Mouse (Mus musculus) midbrain, embryonic 15.5 days (tissue): ENCODE data around the gene Mettl1. TPM values are rescaled to one million over a fixed set of nuclear protein-coding genes. Genes with fewer than 3 reads are reported as not detected.
A peak's percentile ranks its signal among the peaks of the same experiment; 100 is the strongest.

Experiments
- ATAC-seq: fragments of 200-750 bp; cut with Nextera tagmentation; replicated peaks from 2 replicates; pipeline ENCODE4 v1.8.0; 2017; ENCODE audit warnings: moderate TSS enrichment
- H3K27ac ChIP-seq: fragments of 300-500 bp; sonication (generic); 2 replicates; pipeline ENCODE4 v1.5.1; 2015; ENCODE audit warnings: mild to moderate bottlenecking, inconsistent platforms
- H3K27me3 ChIP-seq: fragments of 300-500 bp; sonication (generic); replicated peaks from 2 replicates; pipeline ENCODE4 v1.6.1; 2015; ENCODE audit warnings: inconsistent platforms
- H3K36me3 ChIP-seq: fragments of 300-500 bp; sonication (generic); replicated peaks from 2 replicates; pipeline ENCODE4 v1.6.1; 2015; ENCODE audit warnings: inconsistent platforms
- H3K4me1 ChIP-seq: fragments of 300-500 bp; sonication (generic); 2 replicates; pipeline ENCODE4 v1.6.1; 2015; ENCODE audit warnings: inconsistent platforms
- H3K4me2 ChIP-seq: fragments of 300-500 bp; sonication (generic); 2 replicates; pipeline ENCODE4 v1.6.1; 2015; ENCODE audit warnings: inconsistent platforms, mild to moderate bottlenecking, moderate library complexity
- H3K4me3 ChIP-seq: fragments of 300-500 bp; sonication (generic); 2 replicates; pipeline ENCODE4 v1.5.1; 2015; ENCODE audit warnings: mild to moderate bottlenecking, inconsistent platforms
- H3K9ac ChIP-seq: fragments of 300-500 bp; sonication (generic); 2 replicates; pipeline ENCODE4 v1.6.1; 2015; ENCODE audit warnings: mild to moderate bottlenecking, inconsistent platforms
- H3K9me3 ChIP-seq: fragments of 300-500 bp; sonication (generic); 2 replicates; pipeline ENCODE4 v1.6.1; 2016; ENCODE audit warnings: inconsistent platforms
- WGBS: fragments of 180-500 bp; shearing (Covaris S2); methylation state at CpG from one replicate; pipeline ENCODE4 v1.1.7; 2015; ENCODE audit warnings: mixed read lengths; 5-methylcytosine and 5-hydroxymethylcytosine counted together
- polyA plus RNA-seq: library from polyadenylated mRNA; unstranded; fragments of >200 nt; fragmentation: Nextera tagmentation; extraction: Ambion mirVana; gene quantifications from 2 replicates; pipeline ENCODE4 v1.2.1, GENCODE M21; 2015

The Mettl1 gene
- polyA plus RNA-seq, 1 experiment from 2014 or later, result 21.7 TPM

- no peaks in the 10 kb centered on the region for H3K4me1 ChIP-seq
- H3K9ac ChIP-seq, result no peak overlapping the region
- 85% methylated on average over 16 of the region's 16 CpGs for WGBS
- H3K36me3 ChIP-seq, result peaks cover 15% of the 10 kb centered on the region
- no peak for ATAC-seq
- no peaks in the 10 kb centered on the region for H3K27me3 ChIP-seq
- no peaks in the 10 kb centered on the region for H3K9me3 ChIP-seq
- no peak overlapping the region for H3K4me2 ChIP-seq
- H3K27ac ChIP-seq, result no peak overlapping the region
- H3K4me3 ChIP-seq, result no peak overlapping the region
These were observed 22.8 kb upstream of the Mettl1 start for GRCm38 (mm10) chr10:127018422-127018821.

GRCm38 (mm10) chr10:127030336-127031296, 10.6 kb upstream of the Mettl1 start, which contains the start of gene Tsfm:
Gene Tsfm, minus strand, starts transcription at chr10:127030840.
- WGBS, result 6% methylated on average over 54 of the region's 56 CpGs
- H3K9ac ChIP-seq, result peak within 1 kb of the TSS; percentile 85
- peak within 1 kb of the TSS; percentile 87 for H3K4me2 ChIP-seq
- ATAC-seq, result peak; percentile 86
- peak within 1 kb of the TSS; percentile 72 for H3K4me3 ChIP-seq
- H3K27me3 ChIP-seq, result no peaks in the 10 kb centered on the region
- peaks cover 11% of the 10 kb centered on the region for H3K4me1 ChIP-seq
- peak within 1 kb of the TSS; percentile 75 for H3K27ac ChIP-seq
- H3K36me3 ChIP-seq, result peaks cover 22% of the 10 kb centered on the region; the same call in 1 of the 2 replicates
- H3K9me3 ChIP-seq, result no peaks in the 10 kb centered on the region

GRCm38 (mm10) chr10:127033301-127033741, 7.9 kb upstream of the Mettl1 start:
- Histone ChIP-seq H3K9ac (no peak overlapping the region), H3K27me3 (no peaks in the 10 kb centered on the region), H3K27ac (no peak overlapping the region), H3K4me2 (no peak overlapping the region), H3K4me1 (peaks cover 11% of the 10 kb centered on the region), H3K4me3 (no peak overlapping the region), H3K9me3 (no peaks in the 10 kb centered on the region), H3K36me3 (no peaks in the 10 kb centered on the region)
- ATAC-seq, result no peak
- 82% methylated on average over 8 of the region's 8 CpGs for WGBS

- no peak overlapping the region for H3K4me2 ChIP-seq
- H3K9me3 ChIP-seq, result no peaks in the 10 kb centered on the region
- H3K27me3 ChIP-seq, result peaks cover 6% of the 10 kb centered on the region
- H3K27ac ChIP-seq, result no peak overlapping the region
- no peaks in the 10 kb centered on the region for H3K36me3 ChIP-seq
- ATAC-seq, result no peak
- no peak overlapping the region for H3K4me3 ChIP-seq
- H3K9ac ChIP-seq, result no peak overlapping the region
- H3K4me1 ChIP-seq, result peaks cover 7% of the 10 kb centered on the region
- WGBS, result 86% methylated on average over 12 of the region's 12 CpGs
These were observed 4.9 kb upstream of the Mettl1 start for GRCm38 (mm10) chr10:127036273-127036672.

GRCm38 (mm10) chr10:127037641-127038040, 3.6 kb upstream of the Mettl1 start:
- no peak overlapping the region for H3K27ac ChIP-seq
- peaks cover 6% of the 10 kb centered on the region for H3K27me3 ChIP-seq
- H3K4me1 ChIP-seq, result peaks cover 12% of the 10 kb centered on the region
- no peak overlapping the region for H3K9ac ChIP-seq
- WGBS, result 73% methylated on average over 12 of the region's 12 CpGs
- H3K4me3 ChIP-seq, result no peak overlapping the region
- H3K36me3 ChIP-seq, result no peaks in the 10 kb centered on the region
- H3K9me3 ChIP-seq, result no peaks in the 10 kb centered on the region
- no peak overlapping the region for H3K4me2 ChIP-seq
- ATAC-seq, result no peak

GRCm38 (mm10) chr10:127040569-127041214, 522 bp upstream of the Mettl1 start:
- WGBS, result 2% methylated on average over 20 of the region's 20 CpGs
- peaks cover 16% of the 10 kb centered on the region for H3K4me1 ChIP-seq
- peaks cover 6% of the 10 kb centered on the region for H3K27me3 ChIP-seq
- H3K4me3 ChIP-seq, result peak overlapping the region; percentile 80
- no peaks in the 10 kb centered on the region for H3K36me3 ChIP-seq
- H3K4me2 ChIP-seq, result peak overlapping the region; percentile 91
- peak overlapping the region; percentile 60 for H3K9ac ChIP-seq
- ATAC-seq, result peak; percentile 12
- no peak overlapping the region for H3K27ac ChIP-seq
- H3K9me3 ChIP-seq, result no peaks in the 10 kb centered on the region

- Histone ChIP-seq H3K9me3 (no peaks in the 10 kb centered on the region), H3K4me1 (peaks cover 16% of the 10 kb centered on the region), H3K4me3 (peak overlapping the region; percentile 80), H3K36me3 (no peaks in the 10 kb centered on the region), H3K27me3 (peaks cover 6% of the 10 kb centered on the region), H3K27ac (peak overlapping the region; percentile 59), H3K4me2 (peak overlapping the region; percentile 91), H3K9ac (peak overlapping the region; percentile 60)
- WGBS, result under 1% methylated on average over 44 of the region's 44 CpGs
- peak; percentile 83 for ATAC-seq
These were observed 642 bp downstream of the Mettl1 start for GRCm38 (mm10) chr10:127041774-127042338.

GRCm38 (mm10) chr10:127042468-127043115, 1.4 kb downstream of the Mettl1 start:
- WGBS, result 16% methylated on average over 5 of the region's 5 CpGs
- H3K36me3 ChIP-seq, result no peaks in the 10 kb centered on the region

GRCm38 (mm10) chr10:127043187-127043586, 2.0 kb downstream of the Mettl1 start:
- Histone ChIP-seq H3K36me3 (no peaks in the 10 kb centered on the region), H3K4me1 (peaks cover 16% of the 10 kb centered on the region), H3K27me3 (peaks cover 15% of the 10 kb centered on the region), H3K27ac (no peak overlapping the region), H3K9me3 (no peaks in the 10 kb centered on the region), H3K9ac (no peak overlapping the region), H3K4me2 (no peak overlapping the region), H3K4me3 (no peak overlapping the region; the same call in 1 of the 2 replicates)
- no peak for ATAC-seq
- 56% methylated on average over 6 of the region's 6 CpGs for WGBS

More at GRCm38 (mm10) chr10:127042468-127043115, 1.4 kb downstream of the Mettl1 start:
- no peak for ATAC-seq
- Histone ChIP-seq H3K27me3 (peaks cover 9% of the 10 kb centered on the region), H3K4me3 (peak overlapping the region; percentile 80), H3K27ac (no peak overlapping the region), H3K9me3 (no peaks in the 10 kb centered on the region), H3K4me2 (peak overlapping the region; percentile 91), H3K4me1 (peaks cover 16% of the 10 kb centered on the region), H3K9ac (peak overlapping the region; percentile 60; the same call in 1 of the 2 replicates)

GRCm38 (mm10) chr10:127047954-127048353, 6.7 kb downstream of the Mettl1 start, which contains the start of gene Cyp27b1:
Gene Cyp27b1, plus strand, starts transcription at chr10:127048250.
- Histone ChIP-seq H3K4me2 (no peak within 1 kb of the TSS), H3K36me3 (0 out of 2 replicates have a peak, but pooled peaks cover 3% of the 10 kb centered on the region), H3K9ac (no peak within 1 kb of the TSS), H3K4me3 (no peak within 1 kb of the TSS), H3K4me1 (peaks cover 12% of the 10 kb centered on the region), H3K27ac (no peak within 1 kb of the TSS), H3K27me3 (peaks cover 50% of the 10 kb centered on the region), H3K9me3 (no peaks in the 10 kb centered on the region)
- ATAC-seq, result no peak
- WGBS, result 30% methylated on average over 5 of the region's 5 CpGs

GRCm38 (mm10) chr10:127048608-127049394, 7.6 kb downstream of the Mettl1 start:
- Histone ChIP-seq H3K4me2 (no peak overlapping the region), H3K9me3 (no peaks in the 10 kb centered on the region), H3K9ac (no peak overlapping the region), H3K36me3 (peaks cover 11% of the 10 kb centered on the region), H3K27ac (no peak overlapping the region), H3K4me1 (peaks cover 11% of the 10 kb centered on the region), H3K4me3 (no peak overlapping the region), H3K27me3 (peaks cover 50% of the 10 kb centered on the region)
- WGBS, result 6% methylated on average over 35 of the region's 35 CpGs
- no peak for ATAC-seq
